Mouse (Mus musculus): ENCODE results near the gene Rfpl4.
A peak's percentile ranks its signal among the peaks of the same experiment; 100 is the strongest.
"Not testable (repeated sequence)": the region's sequence is repeated elsewhere in the genome, so short reads cannot be mapped to it uniquely, and the experiment has no call there.

Gene Rfpl4

GRCm38 (mm10) chr7:5116850-5117249, at the start of gene Rfpl4:
Gene Rfpl4 (minus strand): TSS chr7:5116950.
- no peak for ATAC-seq (ENCODE audit: low TSS enrichment)

GRCm38 (mm10) chr7:5149570-5149969, 32.8 kb upstream of the Rfpl4 start, which contains the start of gene Vmn1r55:
Gene Vmn1r55 (minus strand): TSS chr7:5149670.
- not testable (repeated sequence) for ATAC-seq (ENCODE audit: low TSS enrichment)

DNA sequence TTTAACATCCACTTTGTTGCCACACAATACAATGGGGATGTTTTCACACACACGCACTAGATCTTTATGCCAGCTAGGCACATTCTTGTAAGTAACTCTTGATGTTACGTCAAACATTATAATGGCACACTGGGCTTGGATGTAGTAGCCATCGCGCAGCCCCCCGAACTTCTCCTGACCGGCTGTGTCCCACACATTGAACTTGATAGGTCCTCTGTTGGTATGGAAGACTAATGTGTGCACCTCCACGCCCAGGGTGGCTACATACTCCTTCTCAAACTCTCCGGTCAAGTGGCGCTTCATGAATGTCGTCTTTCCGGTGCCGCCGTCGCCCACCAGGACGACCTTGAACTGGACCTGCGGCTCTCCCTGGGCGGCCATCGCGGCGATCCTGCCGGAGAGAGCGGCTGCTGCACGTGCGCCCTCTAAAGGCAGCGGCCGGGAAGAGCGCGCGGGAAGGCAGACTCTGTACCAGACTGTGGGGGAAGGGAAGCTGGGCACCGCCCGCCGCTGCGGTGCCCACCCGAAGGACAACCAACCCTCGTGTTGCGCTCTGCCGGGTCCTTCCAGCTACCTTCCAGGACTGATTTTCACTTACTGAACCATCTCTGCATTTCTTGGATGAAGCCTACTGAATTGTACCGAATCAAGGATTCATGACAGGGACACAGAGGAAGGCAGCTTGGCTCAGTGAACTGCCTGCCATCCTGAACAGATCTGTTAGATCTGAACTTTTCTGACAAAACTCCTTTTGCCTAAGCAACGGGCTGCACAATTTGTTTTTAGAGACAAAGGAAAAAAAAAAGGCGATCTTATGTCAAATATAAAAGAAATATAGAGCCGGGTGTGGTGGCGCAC, 9.0 kb upstream of the Rfpl4 start, which contains the start of gene Rasl2-9:
Gene Rasl2-9, minus strand, starts transcription at position 402 of the 858 bp plus-strand sequence.
- peak; percentile 88 for ATAC-seq (ENCODE audit: low TSS enrichment)

DNA sequence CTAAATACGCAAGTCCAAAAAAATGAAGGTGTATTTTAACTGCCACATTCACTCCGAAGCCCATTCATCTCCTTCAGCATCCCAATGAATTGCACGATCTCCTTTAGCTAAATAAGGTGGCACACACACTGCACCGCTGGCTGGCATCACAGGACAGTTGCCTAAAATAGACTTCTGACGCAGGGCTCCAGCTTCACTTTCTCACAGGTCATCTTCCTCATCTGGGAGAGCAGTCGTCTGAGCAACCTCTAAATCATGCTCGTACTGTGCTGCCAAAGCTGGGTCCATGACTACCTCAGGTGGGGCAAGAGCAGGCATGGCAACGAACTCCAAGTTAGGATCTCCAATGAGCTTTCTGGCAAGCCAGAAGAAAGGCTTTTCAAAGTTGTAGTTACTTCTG, 8.3 kb upstream of the Rfpl4 start:
- ATAC-seq (ENCODE audit: low TSS enrichment) = no peak

GRCm38 (mm10) chr7:5112701-5113100, 4.0 kb downstream of the Rfpl4 start:
- no peak for ATAC-seq (ENCODE audit: low TSS enrichment)

- ATAC-seq (ENCODE audit: low TSS enrichment) = no peak
Measured at GRCm38 (mm10) chr7:5109301-5109700, 7.4 kb downstream of the Rfpl4 start.

DNA sequence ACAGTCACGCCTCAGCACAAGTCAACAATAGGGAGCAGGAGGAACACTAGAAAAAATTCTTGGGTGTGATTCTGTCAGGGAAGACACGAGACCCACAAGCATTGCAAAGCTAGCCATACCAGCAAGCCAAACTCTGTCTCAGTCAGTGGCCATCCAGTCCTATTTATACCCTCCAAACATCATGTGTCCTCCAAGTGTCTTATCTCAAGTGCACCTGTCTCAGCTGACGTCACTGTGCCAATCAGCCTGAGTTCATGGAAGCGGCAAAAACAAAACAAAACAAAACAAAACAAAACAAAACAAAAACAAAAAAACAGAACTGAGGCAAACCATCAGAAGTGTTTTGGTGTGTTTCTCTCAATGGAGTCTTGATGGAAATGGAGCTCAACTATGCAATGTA, 8.5 kb downstream of the Rfpl4 start:
- no peak for ATAC-seq (ENCODE audit: low TSS enrichment)

DNA sequence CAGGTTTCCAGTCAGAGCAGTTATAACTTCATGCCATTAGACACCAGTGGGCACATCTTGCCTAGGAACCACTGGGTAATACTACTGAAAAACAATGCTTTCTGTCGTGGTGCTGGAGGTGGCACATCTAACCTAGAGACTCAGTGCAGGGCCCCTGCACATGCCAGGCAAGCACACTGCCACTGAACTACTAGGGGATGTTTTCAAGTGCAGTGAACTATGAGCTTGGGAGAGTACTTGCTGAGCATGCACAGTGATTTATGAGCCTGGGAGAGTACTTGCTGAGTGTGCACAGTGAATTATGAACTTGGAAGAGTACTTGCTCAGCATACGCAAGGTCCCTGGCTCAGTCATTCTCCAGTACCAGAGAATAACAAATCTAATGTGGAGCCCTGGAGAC, 14.2 kb downstream of the Rfpl4 start:
- no peak for ATAC-seq (ENCODE audit: low TSS enrichment)

DNA sequence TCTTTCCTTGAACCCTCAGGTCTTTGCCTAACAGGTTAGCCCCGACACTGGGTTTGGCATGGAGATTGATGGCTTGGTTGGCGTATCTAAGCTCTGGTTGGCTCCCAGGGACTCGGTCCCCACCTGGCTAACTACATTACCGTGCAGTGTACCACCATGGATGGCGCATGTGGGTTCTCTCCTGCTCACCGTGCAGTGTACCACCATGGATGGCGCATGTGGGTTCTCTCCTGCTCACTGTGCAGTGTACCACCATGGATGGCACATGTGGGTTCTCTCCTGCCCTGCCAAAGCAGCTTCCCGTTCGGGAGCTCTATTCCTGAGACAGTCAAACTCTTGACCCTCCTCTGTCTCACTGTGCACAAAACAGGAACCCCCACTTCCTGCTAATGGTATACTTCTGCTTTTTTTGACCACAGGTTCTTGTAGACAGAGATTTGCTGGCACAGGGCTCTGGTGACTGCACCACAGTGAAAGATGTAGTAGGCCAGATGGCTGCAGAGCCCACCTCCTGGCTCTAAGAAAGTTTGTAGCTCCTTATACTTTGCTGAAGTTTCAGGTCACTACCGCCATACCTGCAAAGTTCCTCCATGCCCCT, 15.6 kb downstream of the Rfpl4 start:
- no peak for ATAC-seq (ENCODE audit: low TSS enrichment)

- peak; percentile 69; the same call in 1 of the 2 replicates for ATAC-seq (ENCODE audit: low TSS enrichment)
Measured at GRCm38 (mm10) chr7:5099796-5100195, 17.0 kb downstream of the Rfpl4 start.

DNA sequence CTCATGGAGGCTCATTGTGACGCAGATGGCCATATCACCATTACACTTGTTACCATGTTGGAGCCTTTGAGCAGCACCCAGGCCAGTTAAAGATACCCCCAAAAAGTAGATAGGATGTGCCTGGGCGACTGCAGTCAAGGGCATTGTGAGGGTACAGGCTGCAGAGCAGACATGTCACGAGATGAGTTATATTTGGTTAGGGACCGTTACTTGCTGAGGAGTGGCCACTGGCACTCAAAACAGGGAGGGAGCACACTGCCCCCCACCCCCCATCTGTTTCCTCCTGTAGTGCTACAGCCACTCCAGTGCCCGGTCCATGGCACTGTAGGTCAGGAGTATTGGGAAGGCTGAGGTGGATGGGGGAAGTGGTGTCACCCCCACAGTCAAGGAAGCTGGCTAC, 18.0 kb downstream of the Rfpl4 start:
- ATAC-seq (ENCODE audit: low TSS enrichment) = no peak

DNA sequence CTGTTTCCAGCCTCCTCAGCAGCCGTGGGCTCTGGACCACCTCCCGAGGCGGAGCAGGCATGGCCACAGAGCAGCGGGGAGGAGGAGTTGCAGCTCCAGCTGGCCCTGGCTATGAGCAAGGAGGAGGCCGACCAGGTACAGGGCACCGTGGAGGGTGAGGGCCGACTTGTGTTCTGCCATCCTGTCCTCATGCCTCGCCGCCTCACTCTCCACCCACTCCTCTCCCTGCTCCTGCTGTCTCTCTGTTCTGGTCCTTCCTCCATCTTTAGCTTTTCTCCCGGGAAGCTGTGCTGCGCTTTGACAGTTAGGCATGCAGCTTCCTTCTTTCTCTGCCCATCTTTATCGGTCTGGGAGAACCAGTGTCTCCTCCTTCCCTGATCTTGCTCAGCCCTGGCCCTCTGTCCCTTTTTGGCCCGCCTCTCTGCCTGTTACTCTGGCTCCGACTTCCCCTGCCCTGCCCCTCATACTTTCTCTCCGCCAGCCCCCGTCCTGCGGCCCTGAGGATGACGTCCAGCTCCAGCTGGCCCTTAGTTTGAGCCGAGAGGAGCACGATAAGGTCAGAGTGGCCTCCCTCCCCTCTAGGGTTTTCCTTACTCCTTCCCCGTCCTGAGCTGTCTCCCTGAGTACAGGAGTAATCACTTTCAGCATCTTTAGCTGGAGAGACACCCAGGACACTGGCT, 23.8 kb downstream of the Rfpl4 start:
- peak; percentile 60 for ATAC-seq (ENCODE audit: low TSS enrichment)

GRCm38 (mm10) chr7:5092381-5092780, 24.4 kb downstream of the Rfpl4 start:
- no peak for ATAC-seq (ENCODE audit: low TSS enrichment)

- ATAC-seq (ENCODE audit: low TSS enrichment) = peak; percentile 34; the same call in 1 of the 2 replicates
Measured at GRCm38 (mm10) chr7:5091008-5091728, 25.6 kb downstream of the Rfpl4 start.

- ATAC-seq (ENCODE audit: low TSS enrichment) = peak; percentile 58
Measured at GRCm38 (mm10) chr7:5089853-5090252, 26.9 kb downstream of the Rfpl4 start.

DNA sequence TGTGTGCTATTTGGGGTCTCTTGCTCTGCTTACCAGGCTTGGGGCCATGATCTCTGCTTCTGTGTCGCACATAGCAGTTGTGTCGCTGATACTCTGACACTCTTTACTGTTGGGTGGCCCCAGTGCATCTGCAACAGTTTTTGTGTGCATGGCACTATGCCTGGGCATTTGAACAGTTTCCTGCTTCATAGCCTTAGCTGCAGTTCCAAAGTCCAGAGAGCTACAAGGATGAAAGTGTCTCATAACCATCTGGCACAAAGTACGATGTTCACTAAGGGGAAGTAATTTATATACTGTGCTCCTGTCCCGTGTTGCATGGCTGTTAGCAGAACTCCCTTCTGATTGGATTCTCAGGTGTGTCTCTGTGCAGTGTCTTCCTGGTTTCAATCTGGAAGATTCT, 28.9 kb downstream of the Rfpl4 start:
- no peak for ATAC-seq (ENCODE audit: low TSS enrichment)

GRCm38 (mm10) chr7:5086921-5087440, 29.8 kb downstream of the Rfpl4 start:
- no peak for ATAC-seq (ENCODE audit: low TSS enrichment)

DNA sequence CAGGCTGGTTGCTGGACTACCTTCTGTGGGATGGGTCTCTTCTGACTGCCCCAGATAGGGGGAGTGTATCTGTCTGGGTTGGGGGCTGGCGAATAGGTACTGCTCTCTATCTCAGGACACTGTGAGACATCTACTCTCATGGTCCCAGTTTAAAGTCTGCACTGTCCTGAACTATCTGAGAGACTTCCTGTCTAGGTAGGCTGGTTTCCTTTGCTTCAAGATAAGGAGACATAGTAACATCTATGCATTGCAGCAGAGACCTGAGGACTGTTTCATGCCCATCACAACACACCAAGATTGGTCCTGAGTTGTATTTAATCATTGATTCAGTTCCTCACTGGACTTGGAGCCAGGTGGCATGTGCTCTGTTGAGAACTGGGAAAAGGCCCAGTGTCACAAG, 31.2 kb downstream of the Rfpl4 start:
- ATAC-seq (ENCODE audit: low TSS enrichment) = no peak

DNA sequence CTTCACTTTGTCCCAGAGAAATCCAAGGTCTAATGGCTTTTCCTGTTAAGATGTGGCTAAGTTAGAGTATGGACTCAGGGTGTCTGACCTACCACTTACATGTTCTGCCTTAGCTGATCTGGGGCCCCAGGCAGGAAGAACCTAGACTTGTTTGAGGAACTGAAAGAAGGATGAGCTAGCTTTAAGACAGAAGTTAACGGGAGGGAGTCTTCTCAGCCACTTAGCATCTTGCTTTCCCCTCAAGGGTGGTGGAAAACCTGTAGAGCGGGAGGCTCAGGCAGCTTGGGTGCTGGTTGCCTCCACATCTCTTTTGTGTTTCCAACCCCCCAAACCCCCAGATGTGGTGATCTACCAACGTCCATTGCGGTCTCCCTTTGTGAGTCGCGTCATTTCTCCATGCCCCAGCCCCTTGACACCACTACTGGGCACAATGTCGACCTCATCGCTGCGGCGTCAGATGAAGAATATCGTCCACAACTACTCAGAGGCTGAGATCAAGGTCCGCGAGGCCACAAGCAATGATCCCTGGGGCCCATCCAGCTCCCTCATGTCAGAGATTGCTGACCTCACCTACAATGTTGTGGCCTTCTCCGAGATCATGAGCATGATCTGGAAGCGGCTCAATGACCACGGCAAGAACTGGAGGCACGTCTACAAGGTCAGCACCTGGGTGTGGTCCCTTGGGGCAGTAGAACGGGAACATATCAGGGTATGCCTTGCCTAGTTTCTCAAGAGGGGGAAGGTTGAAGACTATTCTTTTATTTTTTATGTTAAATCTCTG, 33.2 kb downstream of the Rfpl4 start:
- no peak for ATAC-seq (ENCODE audit: low TSS enrichment)

GRCm38 (mm10) chr7:5081939-5082338, 34.8 kb downstream of the Rfpl4 start:
- no peak for ATAC-seq (ENCODE audit: low TSS enrichment)

GRCm38 (mm10) chr7:5081241-5081640, 35.5 kb downstream of the Rfpl4 start:
- ATAC-seq (ENCODE audit: low TSS enrichment) = no peak

All from frontal cortex, adult (tissue).